Mouse (Mus musculus): ENCODE data around the gene Meaf6.

- TF ChIP-seq CTCF (IDR thresholded peaks at IDR 0.05; ENCODE audit: extremely low read depth, insufficient read depth, insufficient read length, insufficient replicate concordance) (peak; percentile 96), POLR2A (IDR thresholded peaks at IDR 0.05; ENCODE audit: low read depth, low read length) (no peak)
Measured at GRCm38 (mm10) chr4:125160320-125160950, 75.5 kb downstream of the Meaf6 start.

Measured in spleen, adult 2 months (tissue).